Mouse (Mus musculus): Measurements from ENCODE around the gene Gen1.
A peak's percentile ranks its signal among the peaks of the same experiment; 100 is the strongest.

Gen1 gene

GRCm38 (mm10) chr12:11265382-11266281 lies at the start of gene Gen1, which contains the start of gene Smc6:
Gen1 (minus strand) TSS chr12:11265801.
Smc6 (plus strand) TSS chr12:11265886.
- peak; percentile 98 for DNase-seq (ENCODE audit: low read depth, low spot score)

DNA sequence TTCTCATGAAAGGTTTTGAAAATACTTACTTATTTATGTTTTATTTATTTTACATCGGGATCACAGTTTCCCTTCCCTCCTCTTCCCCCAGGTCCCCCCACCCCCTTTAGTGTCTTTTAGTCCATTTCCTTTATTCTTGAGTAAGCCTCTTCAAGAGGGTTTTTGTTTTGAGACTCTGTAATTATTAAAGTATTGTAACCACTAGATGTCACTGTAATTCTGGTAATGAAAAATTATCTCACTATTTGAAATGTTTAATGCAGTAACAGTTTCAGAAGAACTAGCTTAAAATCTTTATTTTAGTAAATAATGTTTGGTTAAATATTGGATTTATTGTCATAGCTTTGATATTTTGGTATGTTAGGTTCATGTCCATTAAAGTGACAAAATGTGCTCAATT lies 48.2 kb upstream of the Gen1 start:
- peak; percentile 38 for DNase-seq (ENCODE audit: low read depth, low spot score)

GRCm38 (mm10) chr12:11311106-11311505 lies 45.5 kb upstream of the Gen1 start:
- no peak for DNase-seq (ENCODE audit: low read depth, low spot score)

GRCm38 (mm10) chr12:11306753-11307645 lies 41.4 kb upstream of the Gen1 start:
- DNase-seq (ENCODE audit: low read depth, low spot score), result no peak

GRCm38 (mm10) chr12:11300858-11301257 lies 35.3 kb upstream of the Gen1 start:
- DNase-seq (ENCODE audit: low read depth, low spot score), result no peak

DNA sequence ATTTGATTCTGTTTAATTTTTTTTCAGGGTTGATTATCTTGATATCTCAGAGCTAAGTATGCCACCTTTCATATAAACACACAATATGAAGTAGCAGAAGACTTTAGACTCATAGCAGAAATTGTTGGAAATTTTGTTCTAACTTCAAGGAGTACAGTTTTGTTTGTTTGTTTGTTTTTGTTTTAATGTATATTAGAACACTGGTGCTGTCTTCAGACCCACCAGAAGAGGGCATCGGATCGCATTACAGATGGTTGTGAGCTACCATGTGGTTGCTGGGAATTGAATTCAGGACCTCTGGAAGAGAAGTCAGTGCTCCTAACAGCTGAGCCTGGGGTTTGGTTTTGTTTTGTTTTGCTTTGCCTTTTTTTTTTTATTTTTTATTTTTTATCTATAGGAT lies 20.8 kb upstream of the Gen1 start:
- no peak for DNase-seq (ENCODE audit: low read depth, low spot score)

GRCm38 (mm10) chr12:11281584-11281983 lies 16.0 kb upstream of the Gen1 start:
- no peak for DNase-seq (ENCODE audit: low read depth, low spot score)

DNA sequence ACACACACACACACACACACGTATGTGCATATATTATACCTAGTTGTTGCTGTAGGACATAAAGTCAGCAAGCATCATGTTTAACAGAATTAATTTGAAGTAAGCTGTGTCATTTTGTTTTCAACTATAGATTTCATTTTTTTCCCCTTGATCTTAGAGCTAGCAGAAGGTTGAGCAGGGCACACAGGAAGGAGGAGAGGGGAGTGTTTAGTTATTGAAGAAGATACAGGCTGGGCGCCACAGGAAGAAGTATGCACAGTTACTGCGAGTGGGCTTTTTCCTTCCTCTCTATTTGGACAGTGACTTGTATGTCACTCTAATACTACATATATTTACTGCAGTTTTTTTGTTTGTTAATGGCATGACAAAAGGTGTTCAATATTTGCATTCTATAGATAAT lies 14.3 kb upstream of the Gen1 start:
- DNase-seq (ENCODE audit: low read depth, low spot score), result no peak

GRCm38 (mm10) chr12:11277207-11277606 lies 11.6 kb upstream of the Gen1 start:
- no peak for DNase-seq (ENCODE audit: low read depth, low spot score)

- DNase-seq (ENCODE audit: low read depth, low spot score), result no peak
Measured at GRCm38 (mm10) chr12:11276632-11277031, 11.0 kb upstream of the Gen1 start.

DNA sequence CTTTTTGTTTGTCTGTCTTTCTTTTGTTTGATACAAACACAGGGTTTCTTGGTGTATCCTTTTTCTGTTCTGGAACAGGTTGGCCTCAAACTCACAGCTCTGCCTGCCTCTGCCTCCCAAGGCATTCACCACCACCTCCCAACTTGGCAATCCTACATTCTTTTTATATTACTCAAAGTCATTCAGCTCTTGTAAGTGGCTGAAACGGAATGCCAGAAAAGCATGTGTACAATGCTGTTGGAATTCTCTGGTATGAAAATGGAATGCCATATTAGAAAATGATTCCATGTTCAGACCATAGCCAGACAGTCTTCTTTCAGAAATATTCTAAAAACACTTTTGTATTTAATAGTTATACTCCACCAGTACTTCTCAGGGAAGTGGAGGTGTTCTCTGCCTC lies 7.6 kb upstream of the Gen1 start:
- DNase-seq (ENCODE audit: low read depth, low spot score), result peak; percentile 70

GRCm38 (mm10) chr12:11272568-11272967 lies 7.0 kb upstream of the Gen1 start:
- DNase-seq (ENCODE audit: low read depth, low spot score), result no peak

GRCm38 (mm10) chr12:11267030-11267429 lies 1.4 kb upstream of the Gen1 start:
- DNase-seq (ENCODE audit: low read depth, low spot score), result peak; percentile 43

DNA sequence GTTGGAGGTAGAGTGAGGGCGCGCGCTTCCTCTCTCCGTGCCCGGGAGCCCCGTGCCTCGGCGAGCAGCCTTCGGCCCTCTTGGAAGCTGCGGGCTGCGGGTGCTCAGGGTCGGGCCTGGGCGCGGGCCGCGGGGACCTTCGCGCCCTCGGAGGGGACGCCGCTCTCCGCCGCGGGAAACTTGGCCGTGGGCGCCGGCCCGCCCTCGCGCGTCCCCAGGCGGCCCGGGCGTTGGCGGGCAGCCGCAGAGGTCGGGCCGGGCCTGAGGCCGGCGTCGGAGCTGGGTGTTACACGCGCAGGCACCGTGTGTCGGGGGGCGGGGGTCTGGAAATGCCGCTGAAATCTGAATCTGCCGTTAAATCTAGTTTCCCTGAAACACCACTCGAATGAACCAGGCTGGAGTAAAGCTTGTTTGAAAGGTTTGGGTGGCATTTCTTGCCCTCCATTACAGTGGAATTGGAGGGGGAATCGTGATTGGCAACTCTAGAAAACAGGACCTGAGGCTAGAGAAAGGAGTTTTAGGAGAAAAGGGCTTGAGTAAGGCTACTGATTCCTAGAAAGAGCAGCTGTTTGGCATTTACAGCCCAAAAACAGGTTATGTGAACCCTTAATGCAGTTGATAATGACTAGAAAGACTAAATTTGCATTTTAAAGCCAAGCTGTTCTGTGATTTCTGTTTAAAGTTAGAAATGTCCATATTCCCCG lies 833 bp upstream of the Gen1 start:
- peak; percentile 39 for DNase-seq (ENCODE audit: low read depth, low spot score)

- peak; percentile 59 for DNase-seq (ENCODE audit: low read depth, low spot score)
Measured at GRCm38 (mm10) chr12:11264895-11265294, 706 bp downstream of the Gen1 start.

DNA sequence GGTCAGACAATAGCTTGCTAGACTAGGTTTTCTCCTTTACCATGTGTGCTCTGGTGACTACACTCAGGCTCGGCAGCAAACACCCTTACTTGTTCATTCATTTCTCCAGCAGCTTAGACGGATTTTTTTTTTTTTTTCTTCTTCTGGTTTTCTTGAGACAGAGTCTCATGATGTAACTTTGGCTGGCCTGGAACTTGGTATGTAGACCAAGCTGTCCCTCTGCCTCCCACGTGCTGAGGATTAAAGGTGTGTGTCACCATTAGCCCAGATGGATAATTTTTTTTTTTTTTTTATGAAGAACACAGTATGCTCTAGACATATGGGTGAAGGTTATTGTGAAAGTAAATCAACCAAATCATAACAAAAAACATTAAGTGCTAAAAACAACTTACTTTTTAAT lies 15.3 kb downstream of the Gen1 start:
- no peak for DNase-seq (ENCODE audit: low read depth, low spot score)

- no peak for DNase-seq (ENCODE audit: low read depth, low spot score)
Measured at GRCm38 (mm10) chr12:11247460-11247859, 18.1 kb downstream of the Gen1 start.

DNA sequence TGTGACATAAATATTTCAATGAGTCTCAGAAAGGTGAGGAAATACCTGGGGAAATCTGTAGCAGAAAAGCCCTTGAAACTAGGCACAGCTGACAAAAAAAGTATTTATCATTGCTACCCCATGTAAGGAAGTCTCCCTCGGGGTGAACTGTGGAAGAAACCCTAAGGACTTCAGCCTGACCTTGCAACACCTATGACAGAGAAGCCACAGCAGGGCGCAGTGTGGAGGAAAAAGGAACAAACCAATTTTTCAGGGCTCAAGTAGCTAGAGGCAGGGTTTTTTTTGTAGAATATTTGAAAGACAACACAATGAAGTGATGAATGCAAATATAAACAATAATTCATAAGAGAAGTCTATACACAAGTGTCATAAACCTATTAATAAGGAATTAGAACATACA lies 29.6 kb downstream of the Gen1 start:
- no peak for DNase-seq (ENCODE audit: low read depth, low spot score)

GRCm38 (mm10) chr12:11230267-11230666 lies 35.3 kb downstream of the Gen1 start:
- DNase-seq (ENCODE audit: low read depth, low spot score), result no peak

GRCm38 (mm10) chr12:11226529-11227268 lies 38.9 kb downstream of the Gen1 start:
- no peak for DNase-seq (ENCODE audit: low read depth, low spot score)

GRCm38 (mm10) chr12:11226123-11226522 lies 39.5 kb downstream of the Gen1 start:
- DNase-seq (ENCODE audit: low read depth, low spot score), result no peak

Measured in 3T3-L1 (cell line).